In the genomic region with DNA sequence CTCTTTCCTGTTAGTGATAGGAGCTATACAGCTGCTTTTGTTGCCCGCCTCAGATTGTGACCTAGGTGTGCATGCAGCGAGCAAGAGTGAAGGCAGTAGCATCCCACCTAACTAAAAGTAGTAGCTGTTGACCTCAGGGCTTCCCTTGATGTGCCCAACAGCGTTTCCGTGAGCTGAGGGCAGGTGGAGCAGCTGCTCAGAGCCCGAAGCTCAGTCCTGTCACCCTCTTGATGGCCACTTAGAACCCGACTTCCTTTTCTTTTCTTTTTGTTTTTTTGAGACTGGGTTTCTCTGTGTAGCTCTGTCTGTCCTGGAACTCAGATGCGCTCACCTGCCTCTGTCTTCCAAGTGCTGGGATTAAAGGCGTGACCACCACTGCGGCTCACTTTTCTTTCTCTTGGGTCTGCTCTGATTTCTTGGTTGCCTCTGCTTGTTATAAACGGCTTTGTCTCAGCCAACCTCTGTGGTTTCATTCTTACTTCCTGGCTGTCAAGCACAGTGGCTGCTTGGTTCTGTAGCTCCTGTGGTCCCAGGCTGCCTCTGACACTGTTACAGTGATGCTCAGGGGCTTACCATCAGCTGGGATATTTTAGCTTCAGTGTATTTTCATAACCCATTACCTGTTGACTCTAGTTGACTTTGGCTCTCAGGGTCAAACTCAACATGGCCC, we compare ENCODE assay signal across 19 mouse cellular contexts. TPM values are rescaled to one million over a fixed set of nuclear protein-coding genes. Genes with fewer than 3 reads are reported as not detected.
DNase-seq lines count a peak whose midpoint lies in the region; ATAC-seq lines count a peak whose summit lies in the region.
"Had no signal": no experiment of that assay in that cellular context is flagged by ENCODE, and none has a peak within 500 bp of the region (broad histone marks: within the 10 kb centered on the region; RNA-seq: fewer than 3 reads in every experiment).

No protein-coding gene starts in this region.

- DNase-seq in A20 (ENCODE audit: low read depth, low spot score): peak; percentile 82
- peak; percentile 47 for DNase-seq in splenic B cell, adult 2 months (ENCODE audit: low read depth, low spot score)
- DNase-seq in layer of hippocampus, postnatal 14 days (ENCODE audit: low spot score in 2 of 2): no peak
- DNase-seq in urinary bladder, postnatal 4 days (ENCODE audit: low spot score in 2 of 2): no peak
- no peak for DNase-seq in cerebellum, postnatal 10 days
- DNase-seq in gastrocnemius, postnatal 14 days: no peak
- DNase-seq: adrenal gland, postnatal 25 days; cerebellum, adult 18-20 months; gastrocnemius, postnatal 10 days; kidney, adult 18-20 months; kidney, postnatal 36 days; layer of hippocampus, adult 9-11 months; retina, postnatal 1 day had no signal

- intact Hi-C loops in gastrocnemius, postnatal 14 days (cut with DNase I; ENCODE audit: low total_unique reads): no loop called here

- ATAC-seq in CD4-positive, CD25-positive, alpha-beta regulatory T cell, adult 4 months: peak; percentile 77
- ATAC-seq in inflammation-experienced regulatory T-cells, adult 6 months: peak; percentile 84
- ATAC-seq: forebrain, embryonic 16.5 days had no signal

- no peaks in the 10 kb centered on the region for H3K36me3 ChIP-seq in splenic B cell, adult 2 months (ENCODE audit: control insufficient read depth, insufficient read depth, low read length, poor library complexity, severe bottlenecking)

- H3K27me3 ChIP-seq in splenic B cell, adult 2 months (ENCODE audit: control insufficient read depth, insufficient read depth, low read length, poor library complexity, severe bottlenecking): no peaks in the 10 kb centered on the region
- H3K27me3 ChIP-seq: embryonic facial prominence, embryonic 12.5 days; hindbrain, embryonic 15.5 days; neural tube, embryonic 15.5 days had no signal

RNA-seq across cellular contexts. Expression of a gene that starts 13.2 kb away (rescaled TPM):
- polyA plus RNA-seq in CD4-positive, CD25-positive, alpha-beta regulatory T cell, adult 4 months (2017; shearing (Covaris generic)): 10 to 100 TPM; 30.2 to 34.0 TPM
- 10 to 100 TPM; 24.8 to 34.0 (median 33.4) TPM for polyA plus RNA-seq in inflammation-experienced regulatory T-cells, adult 6 months (2017; shearing (Covaris generic))
- 10 to 100 TPM; 36.9 to 42.8 TPM for total RNA-seq in layer of hippocampus, postnatal 14 days (2021)
- total RNA-seq in gastrocnemius, postnatal 14 days (2021): 10 to 100 TPM; 19.1 to 20.3 TPM

RNA-seq across cellular contexts. Expression of a gene that starts 48.4 kb away (rescaled TPM):
- 100 to 1,000 TPM; 140 to 181 TPM for polyA plus RNA-seq in CD4-positive, CD25-positive, alpha-beta regulatory T cell, adult 4 months (2017; shearing (Covaris generic))
- polyA plus RNA-seq in inflammation-experienced regulatory T-cells, adult 6 months (2017; shearing (Covaris generic)): 100 to 1,000 TPM; 173 to 271 (median 181) TPM
- 100 to 1,000 TPM; 938 to 989 TPM for total RNA-seq in layer of hippocampus, postnatal 14 days (2021)
- total RNA-seq in gastrocnemius, postnatal 14 days (2021): 10 to 100 TPM; 33.3 to 62.2 TPM

Comparison
In these comparisons a context has a peak if more than half of its experiments do, and no peak if none do; other contexts are left out.
1. DNase-seq: peak in A20 (single experiment) and splenic B cell, adult 2 months (single experiment); none in layer of hippocampus, postnatal 14 days (0 of 2), urinary bladder, postnatal 4 days (0 of 2), cerebellum, postnatal 10 days (0 of 2) and gastrocnemius, postnatal 14 days (single experiment).
2. RNA of a gene that starts 48.4 kb away (total RNA-seq): 938 to 989 TPM in layer of hippocampus, postnatal 14 days; 33.3 to 62.2 TPM in gastrocnemius, postnatal 14 days; every median in the first group is over 10 times any median in the second.